Mouse (Mus musculus) embryonic facial prominence, embryonic 11.5 days (tissue): ENCODE measurements around the gene Syt16. TPM values are rescaled to one million over a fixed set of nuclear protein-coding genes. Genes with fewer than 3 reads are reported as not detected.

Experiments used
- ATAC-seq: fragments of 200-750 bp; cut with Nextera tagmentation; replicated peaks from 2 replicates; pipeline ENCODE4 v1.8.0; 2017; ENCODE audit warnings: low read depth; ENCODE audit not compliant: insufficient number of reproducible peaks, low FRiP score, low TSS enrichment
- DNase-seq: peaks from one replicate; pipeline ENCODE4 v3.0.0-alpha.2; 2015; ENCODE audit warnings: low spot score
- H3K27ac ChIP-seq: fragments of 300-500 bp; sonication (generic); replicated peaks from 2 replicates; pipeline ENCODE4 v1.5.1; 2014; ENCODE audit warnings: mild to moderate bottlenecking, low read depth, low read length, control low read depth
- H3K27me3 ChIP-seq: fragments of 300-500 bp; sonication (generic); 2 replicates; pipeline ENCODE4 v1.6.1; 2014; ENCODE audit warnings: mild to moderate bottlenecking, low read length, moderate library complexity, mixed read lengths; ENCODE audit not compliant: control insufficient read depth, insufficient read depth
- H3K36me3 ChIP-seq: fragments of 300-500 bp; sonication (generic); replicated peaks from 2 replicates; pipeline ENCODE4 v1.6.1; 2014; ENCODE audit warnings: low read depth, mild to moderate bottlenecking, low read length, moderate library complexity, mixed read lengths; ENCODE audit not compliant: control insufficient read depth, insufficient read depth
- H3K4me1 ChIP-seq: fragments of 300-500 bp; sonication (generic); 2 replicates; pipeline ENCODE4 v1.6.1; 2014; ENCODE audit warnings: low read length, mixed read lengths; ENCODE audit not compliant: control insufficient read depth, insufficient read depth
- H3K4me2 ChIP-seq: fragments of 300-500 bp; sonication (generic); 2 replicates; pipeline ENCODE4 v1.6.1; 2014; ENCODE audit warnings: low read depth, mild to moderate bottlenecking, control low read depth, low read length, moderate library complexity
- H3K4me3 ChIP-seq: fragments of 300-500 bp; sonication (generic); 2 replicates; pipeline ENCODE4 v1.5.1; 2014; ENCODE audit warnings: low read depth, low read length, control low read depth
- H3K9ac ChIP-seq: fragments of 300-500 bp; sonication (generic); replicated peaks from 2 replicates; pipeline ENCODE4 v1.6.1; 2014; ENCODE audit warnings: mild to moderate bottlenecking, control low read depth, low read length
- H3K9me3 ChIP-seq: fragments of 300-500 bp; sonication (generic); replicated peaks from 2 replicates; pipeline ENCODE4 v1.6.1; 2016; ENCODE audit warnings: mild to moderate bottlenecking, low read length, inconsistent platforms, mixed read lengths; ENCODE audit not compliant: control insufficient read depth
- WGBS: fragments of 180-500 bp; shearing (Covaris S2); extraction: QIAGEN DNeasy Blood & Tissue Kit; methylation state at CpG from one replicate; pipeline ENCODE4 v1.1.7; 2014; 5-methylcytosine and 5-hydroxymethylcytosine counted together
- polyA plus RNA-seq: library from polyadenylated mRNA; unstranded; fragments of >200 nt; fragmentation: Nextera tagmentation; extraction: Ambion mirVana; gene quantifications from 2 replicates; pipeline ENCODE4 v1.2.1, GENCODE M21; 2014

The Syt16 gene
- polyA plus RNA-seq, 1 experiment from 2014 or later, result 5.2 TPM

GRCm38 (mm10) chr12:74202431-74203042 is 205.1 kb downstream of the Syt16 start:
- Histone ChIP-seq H3K9me3 (no peaks in the 10 kb centered on the region), H3K9ac (no peak overlapping the region), H3K4me2 (no peak overlapping the region), H3K27ac (no peak overlapping the region), H3K4me1 (no peaks in the 10 kb centered on the region), H3K27me3 (no peaks in the 10 kb centered on the region), H3K36me3 (no peaks in the 10 kb centered on the region), H3K4me3 (no peak overlapping the region)
- no peak for DNase-seq
- WGBS, result 86% methylated on average over 6 of the region's 6 CpGs
- no peak for ATAC-seq

DNA sequence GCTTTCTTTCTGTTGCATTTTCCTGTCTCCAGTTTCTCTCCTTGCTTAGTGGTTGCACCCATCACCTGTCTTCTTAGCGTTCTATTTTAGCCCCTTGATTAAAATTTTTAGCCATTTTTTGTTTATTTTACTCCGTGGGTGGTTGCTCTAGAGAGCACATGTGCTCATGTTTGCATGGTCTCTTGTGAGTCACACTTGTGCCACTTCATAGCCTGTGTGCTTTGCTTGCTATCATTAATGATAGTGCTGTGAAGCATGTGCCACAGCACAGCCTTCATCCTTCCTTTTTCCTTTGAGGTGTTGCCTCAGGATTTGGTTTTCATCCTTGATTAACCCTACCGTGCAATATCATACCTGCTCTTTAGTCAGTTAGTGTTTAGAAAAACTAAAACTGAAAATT is 214.7 kb downstream of the Syt16 start:
- Histone ChIP-seq H3K9ac (no peak overlapping the region), H3K4me1 (no peaks in the 10 kb centered on the region), H3K4me3 (no peak overlapping the region), H3K27ac (no peak overlapping the region), H3K36me3 (no peaks in the 10 kb centered on the region), H3K27me3 (no peaks in the 10 kb centered on the region), H3K9me3 (no peaks in the 10 kb centered on the region), H3K4me2 (no peak overlapping the region)
- no peak for DNase-seq
- ATAC-seq, result no peak
- 75% methylated on average over 3 of the region's 3 CpGs for WGBS

- H3K4me2 ChIP-seq, result no peak overlapping the region
- H3K9ac ChIP-seq, result no peak overlapping the region
- H3K36me3 ChIP-seq, result no peaks in the 10 kb centered on the region
- 67% methylated on average over 5 of the region's 5 CpGs for WGBS
- H3K4me3 ChIP-seq, result no peak overlapping the region
- H3K4me1 ChIP-seq, result no peaks in the 10 kb centered on the region
- H3K9me3 ChIP-seq, result no peaks in the 10 kb centered on the region
- H3K27me3 ChIP-seq, result no peaks in the 10 kb centered on the region
- H3K27ac ChIP-seq, result no peak overlapping the region
- ATAC-seq (no peak), DNase-seq (no peak)
Measured at GRCm38 (mm10) chr12:74216103-74216728, 218.8 kb downstream of the Syt16 start.

DNA sequence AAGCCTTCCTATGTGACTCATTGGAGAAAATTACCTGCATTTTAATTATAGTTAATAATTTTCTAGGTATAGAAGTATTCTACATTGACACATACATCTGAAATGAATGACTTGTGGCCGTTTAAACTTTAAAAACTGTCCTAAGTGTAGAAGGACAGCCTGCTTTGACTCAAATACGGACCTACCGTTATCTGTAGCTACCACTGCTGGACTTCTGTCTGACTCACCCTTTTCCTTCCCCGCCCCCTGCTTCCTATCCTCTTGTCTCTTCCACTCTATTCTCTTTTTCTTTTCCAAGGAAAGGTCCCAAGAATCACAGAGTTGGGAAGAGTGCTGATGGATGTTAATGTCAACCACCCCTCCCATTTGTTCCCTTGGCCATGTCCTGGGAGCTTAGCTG is 222.4 kb downstream of the Syt16 start:
- H3K27ac ChIP-seq, result no peak overlapping the region
- ATAC-seq (no peak), DNase-seq (no peak)
- WGBS, result 87% methylated on average over 4 of the region's 4 CpGs
- H3K27me3 ChIP-seq, result no peaks in the 10 kb centered on the region
- H3K4me2 ChIP-seq, result no peak overlapping the region
- H3K9ac ChIP-seq, result no peak overlapping the region
- no peaks in the 10 kb centered on the region for H3K36me3 ChIP-seq
- H3K4me3 ChIP-seq, result no peak overlapping the region
- no peaks in the 10 kb centered on the region for H3K9me3 ChIP-seq
- H3K4me1 ChIP-seq, result no peaks in the 10 kb centered on the region

DNA sequence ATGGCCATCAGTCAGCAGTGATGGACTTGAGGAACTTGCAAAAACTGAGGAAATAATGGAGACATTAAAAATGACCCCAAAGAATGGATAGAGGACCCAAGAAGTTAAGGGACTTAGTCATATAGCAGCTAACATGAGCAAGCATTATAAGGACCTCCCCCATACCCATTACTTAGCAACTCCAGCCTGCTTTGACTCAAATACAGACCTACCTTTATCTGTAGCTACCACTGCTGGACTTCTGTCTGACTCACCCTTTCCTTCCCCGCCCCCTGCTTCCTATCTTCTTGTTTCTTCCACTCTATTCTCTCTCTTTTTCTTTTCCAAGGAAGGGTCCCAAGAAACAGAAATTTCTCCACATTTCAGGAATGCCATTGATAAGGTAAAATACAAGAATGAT is 223.2 kb downstream of the Syt16 start:
- H3K4me1 ChIP-seq, result no peaks in the 10 kb centered on the region
- no peak overlapping the region for H3K4me2 ChIP-seq
- no peaks in the 10 kb centered on the region for H3K27me3 ChIP-seq
- ATAC-seq (no peak), DNase-seq (no peak)
- no peak overlapping the region for H3K27ac ChIP-seq
- H3K9ac ChIP-seq, result no peak overlapping the region
- no peaks in the 10 kb centered on the region for H3K9me3 ChIP-seq
- no peaks in the 10 kb centered on the region for H3K36me3 ChIP-seq
- no peak overlapping the region for H3K4me3 ChIP-seq
- 90% methylated on average over 1 of the region's 1 CpGs for WGBS

- DNase-seq, result no peak
- H3K27ac ChIP-seq, result no peak overlapping the region
- H3K9ac ChIP-seq, result no peak overlapping the region
- no peaks in the 10 kb centered on the region for H3K36me3 ChIP-seq
- WGBS, result 75% methylated on average over 10 of the region's 10 CpGs
- no peak for ATAC-seq
- no peaks in the 10 kb centered on the region for H3K27me3 ChIP-seq
- no peak overlapping the region for H3K4me3 ChIP-seq
- no peaks in the 10 kb centered on the region for H3K9me3 ChIP-seq
- H3K4me1 ChIP-seq, result no peaks in the 10 kb centered on the region
- no peak overlapping the region for H3K4me2 ChIP-seq
Measured at GRCm38 (mm10) chr12:74230808-74231207, 233.3 kb downstream of the Syt16 start.

DNA sequence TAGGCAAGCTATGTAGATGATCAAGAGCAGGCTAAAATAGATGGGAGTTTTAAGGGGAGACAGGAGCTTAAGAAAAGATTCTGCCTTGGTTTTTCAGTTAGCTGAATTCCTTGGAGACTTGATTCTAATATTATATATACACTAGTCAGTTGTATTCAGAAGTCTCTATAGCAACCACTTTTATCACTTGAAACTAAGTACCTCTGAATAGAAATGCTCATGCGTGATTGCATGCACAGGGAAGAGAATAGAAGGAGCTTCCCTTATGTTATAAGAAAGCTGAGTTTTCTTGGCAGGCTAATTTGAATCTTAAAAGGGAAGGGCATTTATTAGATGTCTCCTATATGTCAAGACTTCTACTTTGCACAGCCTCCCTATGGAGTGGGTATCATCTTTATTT is 235.4 kb downstream of the Syt16 start:
- Histone ChIP-seq H3K4me2 (no peak overlapping the region), H3K36me3 (no peaks in the 10 kb centered on the region), H3K9me3 (no peaks in the 10 kb centered on the region), H3K27ac (no peak overlapping the region), H3K4me3 (no peak overlapping the region), H3K4me1 (no peaks in the 10 kb centered on the region), H3K27me3 (no peaks in the 10 kb centered on the region), H3K9ac (no peak overlapping the region)
- WGBS, result 90% methylated on average over 1 of the region's 1 CpGs
- DNase-seq (no peak), ATAC-seq (no peak)

DNA sequence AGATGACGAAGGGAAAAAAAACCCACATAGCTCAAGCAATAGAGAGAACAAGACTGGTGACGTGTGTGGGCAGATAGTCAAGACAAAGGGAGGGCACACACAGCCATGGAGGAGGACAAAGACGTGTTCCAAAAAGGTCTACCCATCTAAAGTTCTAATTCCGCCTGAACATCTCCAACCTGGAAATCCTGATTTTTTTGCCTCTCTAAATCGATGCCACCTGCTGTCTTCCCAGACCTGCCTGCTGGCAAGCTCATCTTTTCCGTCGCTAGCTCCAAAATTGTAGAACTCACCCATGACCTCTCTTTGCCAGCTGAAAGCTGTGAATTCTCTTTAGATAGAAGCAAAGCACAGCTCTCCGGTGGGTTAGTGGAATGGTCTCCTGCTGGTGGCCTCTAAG is 238.7 kb downstream of the Syt16 start:
- no peaks in the 10 kb centered on the region for H3K4me1 ChIP-seq
- WGBS, result 80% methylated on average over 8 of the region's 8 CpGs
- no peak overlapping the region for H3K4me2 ChIP-seq
- DNase-seq (no peak), ATAC-seq (no peak)
- no peak overlapping the region for H3K9ac ChIP-seq
- H3K27me3 ChIP-seq, result no peaks in the 10 kb centered on the region
- H3K4me3 ChIP-seq, result no peak overlapping the region
- no peaks in the 10 kb centered on the region for H3K36me3 ChIP-seq
- H3K9me3 ChIP-seq, result no peaks in the 10 kb centered on the region
- H3K27ac ChIP-seq, result no peak overlapping the region
